Mouse (Mus musculus): ENCODE measurements around the gene Inpp5a.
"Not testable (repeated sequence)": the region's sequence is repeated elsewhere in the genome, so short reads cannot be mapped to it uniquely, and the experiment has no call there.

The Inpp5a gene

DNA sequence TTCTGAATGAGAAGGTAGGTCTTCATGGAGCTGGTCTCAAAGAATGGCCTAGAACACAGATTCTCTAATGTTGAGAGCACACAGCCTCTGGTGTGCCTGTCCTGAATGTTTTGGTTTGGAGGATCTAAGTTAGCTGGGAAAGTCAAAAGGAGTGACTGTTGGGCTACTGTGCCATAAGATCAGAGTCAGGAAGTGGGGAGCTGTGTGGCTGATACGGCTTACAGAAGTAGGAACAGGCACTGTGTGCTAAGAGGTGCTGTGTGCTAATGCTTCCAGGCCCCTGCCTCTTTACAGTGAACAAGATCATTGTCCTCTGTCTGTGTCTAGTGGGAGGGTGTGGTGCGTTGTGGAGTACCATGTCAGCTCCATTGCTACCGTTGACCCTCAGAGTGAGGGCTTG is 12.0 kb downstream of the Inpp5a start:
- no peak for DNase-seq

DNA sequence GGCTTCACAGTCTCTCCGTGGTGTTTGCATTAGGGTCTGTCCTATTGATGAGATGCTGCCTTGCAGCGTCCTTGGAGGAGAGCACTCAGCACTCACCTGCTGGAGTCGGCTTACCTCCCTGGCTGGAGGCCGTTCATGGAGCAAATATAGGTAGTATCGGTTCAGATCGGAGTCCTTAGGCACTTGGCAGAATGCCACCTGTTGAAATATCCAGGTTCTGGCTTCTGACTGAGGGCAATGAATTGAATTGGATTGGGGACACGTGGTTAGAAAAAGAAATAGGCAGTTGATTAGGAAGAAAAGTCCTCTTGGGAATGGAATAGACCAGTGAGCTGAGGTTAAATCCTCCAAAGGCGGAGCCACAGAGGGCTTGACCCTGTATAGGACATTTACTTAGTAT is 12.9 kb downstream of the Inpp5a start:
- DNase-seq, result no peak

DNA sequence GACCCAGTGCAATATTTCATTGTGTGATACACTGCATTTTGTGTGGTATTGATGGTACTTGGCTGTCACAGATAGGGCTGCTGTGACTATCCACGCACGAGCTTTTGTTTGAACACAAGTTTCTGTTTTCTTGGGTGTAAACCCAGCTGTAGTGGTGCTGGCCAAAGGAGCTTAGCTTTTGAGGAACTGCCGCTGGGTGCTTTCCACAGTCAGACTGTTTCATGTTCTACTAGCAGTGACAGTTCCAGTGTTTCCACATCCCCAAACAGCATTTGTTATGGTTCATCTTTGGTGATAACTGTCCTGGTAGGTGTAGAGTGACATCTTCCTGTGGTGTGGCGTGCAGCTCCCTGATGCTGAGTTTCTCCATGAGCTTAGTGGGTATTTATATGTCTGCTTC is 13.8 kb downstream of the Inpp5a start:
- DNase-seq, result no peak

DNA sequence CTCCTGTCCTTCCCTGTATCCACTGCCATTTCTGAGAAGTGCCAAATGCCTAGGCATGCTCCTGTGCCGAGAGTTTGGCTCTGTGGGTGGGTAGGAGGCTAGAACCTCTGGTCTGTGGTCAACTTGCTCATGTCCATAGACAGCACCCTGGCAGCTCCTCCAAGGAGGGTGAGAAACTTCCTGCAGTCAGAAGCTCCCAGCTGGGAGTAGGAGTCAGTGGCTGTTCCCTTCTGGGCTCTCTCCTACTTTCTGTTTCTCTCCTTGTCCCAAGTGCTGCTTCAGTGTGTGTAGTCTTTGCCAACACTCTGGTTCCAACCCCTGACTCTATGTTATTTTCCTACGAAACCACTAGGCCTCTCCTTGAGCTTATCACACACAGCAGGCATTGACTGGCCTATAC is 17.7 kb downstream of the Inpp5a start:
- no peak for DNase-seq

DNA sequence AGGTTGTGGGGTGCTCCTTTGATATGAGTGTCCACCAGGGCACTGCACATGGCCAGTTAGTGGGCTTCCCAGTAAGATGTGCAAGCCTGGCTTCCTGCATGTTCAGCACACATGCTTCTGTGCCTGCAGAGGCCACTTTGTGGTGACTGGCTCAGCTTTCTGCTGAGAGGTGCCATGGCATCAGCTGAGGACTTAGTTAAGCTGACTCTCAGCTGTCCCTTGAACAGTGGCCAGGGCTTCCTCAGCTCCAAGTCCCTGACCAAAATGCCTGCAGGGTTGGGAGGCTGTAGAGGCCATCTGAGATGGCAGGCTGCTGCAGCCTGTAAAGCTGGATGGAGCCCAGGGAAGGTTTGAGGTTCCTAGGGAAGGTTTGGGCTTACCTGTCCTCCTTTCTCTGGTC is 19.1 kb downstream of the Inpp5a start:
- DNase-seq, result no peak

DNA sequence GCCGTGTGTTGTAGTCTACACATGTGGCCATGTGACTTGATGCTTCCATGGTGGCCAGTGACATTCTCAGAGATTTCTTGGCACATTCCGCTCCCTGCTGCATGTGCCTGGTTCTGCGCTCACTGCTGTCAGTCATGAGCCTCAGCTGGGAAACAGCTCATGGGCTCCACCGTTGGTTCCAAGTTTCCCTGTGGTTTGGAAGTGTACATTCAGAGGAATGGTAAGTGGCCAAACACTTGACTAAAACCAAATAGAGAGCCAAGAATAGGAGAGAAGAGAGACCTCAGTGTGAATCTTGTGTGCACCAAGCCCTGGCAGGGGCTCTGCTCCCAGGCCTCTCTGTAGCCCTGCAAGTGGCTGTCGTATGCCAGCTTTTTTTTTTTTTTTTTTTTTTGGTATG is 21.0 kb downstream of the Inpp5a start:
- DNase-seq, result no peak

DNA sequence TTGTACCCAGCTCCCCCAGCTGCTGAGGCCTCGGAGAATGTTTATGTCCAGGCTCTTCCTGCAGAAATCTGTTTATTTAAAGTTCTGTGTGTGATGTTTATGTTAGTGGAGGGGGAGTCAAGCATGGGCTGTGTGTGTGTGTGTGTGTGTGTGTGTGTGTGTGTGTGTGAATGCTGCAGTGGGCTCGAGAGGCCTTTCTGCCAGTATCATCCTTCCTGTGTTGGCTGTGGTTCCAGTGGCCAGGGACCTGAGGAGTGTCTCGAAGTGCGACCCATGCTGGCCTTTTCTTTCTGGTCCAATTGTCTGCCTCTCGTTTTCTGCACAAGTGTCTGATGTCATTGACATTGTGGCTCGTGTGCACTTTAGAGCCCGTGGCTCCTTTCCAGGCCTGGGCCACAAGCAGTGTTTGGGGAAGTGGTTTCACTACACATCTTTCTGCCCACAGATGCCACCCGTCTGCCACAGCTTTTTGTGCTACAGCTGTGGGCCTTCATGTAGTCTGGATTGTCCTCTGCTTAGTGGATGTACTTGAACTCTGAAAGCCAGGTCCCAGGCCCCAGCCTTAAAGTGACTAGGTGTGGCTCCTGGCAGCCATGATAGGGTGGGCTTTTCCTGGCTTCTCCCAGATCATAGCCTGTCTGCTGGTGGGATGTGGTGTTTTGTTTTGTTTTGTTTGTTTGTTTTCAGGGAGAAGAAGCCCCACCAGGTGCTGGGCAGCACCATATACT is 23.5 kb downstream of the Inpp5a start:
- DNase-seq, result no peak

DNA sequence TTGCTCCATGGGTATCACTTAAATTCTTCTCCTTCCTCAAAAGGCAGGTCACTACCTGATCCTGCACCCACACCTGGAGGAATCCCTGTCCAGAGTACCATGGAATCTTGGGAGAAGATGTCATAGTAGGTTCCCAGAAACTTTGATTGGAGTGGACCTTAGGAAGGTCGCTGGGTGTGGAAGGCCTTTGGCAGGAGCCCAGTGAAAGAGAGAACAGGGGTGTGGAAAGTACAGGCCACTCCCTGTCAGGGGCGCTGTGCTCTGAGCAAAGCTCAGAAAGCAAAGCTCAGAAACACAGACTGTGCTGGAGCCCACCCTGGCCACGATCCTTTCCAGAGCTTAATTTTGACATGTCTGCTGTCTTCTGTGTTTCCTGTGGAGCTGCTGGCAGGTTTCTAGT is 24.5 kb downstream of the Inpp5a start:
- DNase-seq, result no peak

DNA sequence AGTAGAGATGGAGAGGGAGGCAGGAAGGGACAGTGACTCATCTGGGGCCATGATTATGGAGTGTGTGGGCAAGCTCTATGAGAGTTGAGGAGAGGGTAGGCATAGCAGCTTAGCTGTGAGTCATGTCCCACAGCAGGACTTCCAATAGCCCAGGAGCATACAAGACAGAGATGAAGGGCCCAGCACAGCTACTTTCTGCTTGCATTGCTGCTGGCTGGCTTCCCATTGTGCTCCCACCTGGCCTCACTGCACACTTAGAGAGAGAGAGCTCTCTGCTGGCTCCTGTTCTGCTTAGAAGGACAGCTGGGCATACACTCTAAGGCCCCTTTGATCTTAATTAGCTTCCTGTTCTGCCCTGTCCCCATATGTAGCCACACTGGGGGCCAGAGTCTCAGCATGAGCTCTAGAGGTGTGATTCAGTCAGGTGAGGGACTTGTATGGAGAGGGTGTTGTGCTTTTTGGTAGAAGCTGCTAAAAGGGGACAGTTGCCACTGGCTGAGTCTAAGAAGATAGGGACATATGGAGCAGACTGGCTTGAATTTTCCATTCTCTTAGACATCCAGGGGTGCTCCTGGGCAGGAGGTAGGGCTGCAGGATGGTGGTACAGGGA is 26.8 kb downstream of the Inpp5a start:
- no peak for DNase-seq

DNA sequence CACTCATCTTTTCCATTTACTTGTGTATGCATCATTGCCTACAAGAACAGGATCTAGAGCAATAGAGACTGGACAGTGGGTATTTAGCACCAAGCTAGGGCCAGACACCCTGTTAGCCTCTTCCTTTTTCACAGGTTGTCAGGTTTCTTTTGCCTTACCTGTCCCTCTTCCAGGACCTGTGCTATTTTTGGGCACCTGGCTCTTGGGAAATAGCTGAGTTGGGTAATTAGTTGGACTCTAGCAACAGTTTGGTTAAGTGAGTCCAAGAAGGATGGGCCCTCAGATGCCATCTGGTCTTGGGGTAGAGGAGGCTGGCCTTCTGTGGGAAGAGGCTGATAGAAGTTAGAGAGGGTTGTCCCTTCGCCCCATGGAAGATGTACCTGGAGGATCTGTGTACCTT is 29.5 kb downstream of the Inpp5a start:
- no peak for DNase-seq

DNA sequence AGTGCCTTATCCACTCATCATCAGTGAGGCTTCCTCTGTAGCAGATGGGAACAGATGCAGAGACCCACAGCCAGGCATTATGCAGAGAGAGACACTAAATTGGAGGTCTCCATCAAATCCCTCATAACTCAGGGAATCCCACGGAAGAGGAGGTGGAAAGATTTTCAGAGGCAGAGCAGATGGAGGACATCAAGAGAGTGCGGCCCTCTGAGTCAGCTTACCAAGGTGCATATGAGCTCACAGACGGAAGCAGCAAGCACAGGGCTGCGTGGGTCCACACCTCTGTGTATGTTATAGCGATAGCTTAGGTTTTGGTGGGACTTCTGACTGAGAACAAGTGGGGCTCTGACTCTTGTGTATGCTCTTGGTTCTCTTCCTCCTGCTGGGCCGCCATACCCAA is 33.9 kb downstream of the Inpp5a start:
- no peak for DNase-seq

DNA sequence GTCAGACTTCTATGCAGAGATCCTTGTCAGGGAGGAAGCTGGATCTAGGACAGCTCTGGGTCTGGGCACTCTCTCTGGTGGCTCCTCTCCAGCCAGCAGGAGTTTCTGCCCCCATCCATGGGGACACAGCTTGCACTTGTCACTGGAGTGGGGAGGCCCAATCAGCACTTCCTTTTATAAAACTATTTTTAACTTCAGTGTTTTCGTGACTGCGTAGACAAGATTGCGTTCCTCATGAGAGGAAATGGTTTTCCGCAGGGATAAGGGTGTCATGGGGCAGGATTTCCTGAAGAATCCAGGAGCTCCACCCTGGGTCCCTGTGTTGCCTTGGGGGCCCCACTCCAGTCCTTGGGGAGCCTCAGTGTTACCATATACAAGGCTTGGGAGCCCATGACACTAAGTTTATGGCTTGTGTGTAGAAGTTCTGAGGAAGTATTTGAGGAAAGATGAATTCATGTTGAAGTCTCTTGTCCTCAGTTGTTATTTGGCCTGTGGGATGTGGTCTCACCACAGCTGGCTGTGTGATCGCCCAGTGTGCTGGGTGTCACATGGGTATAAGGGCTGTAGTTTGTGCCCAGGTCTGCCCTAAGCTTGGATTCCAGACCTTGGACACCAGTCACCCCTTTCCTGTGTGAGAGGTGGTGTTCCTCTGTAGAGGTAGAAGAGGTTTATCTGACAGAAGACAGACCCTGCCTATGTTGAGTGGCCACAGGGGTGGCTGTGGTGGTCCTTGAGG is 45.4 kb downstream of the Inpp5a start:
- no peak for DNase-seq

DNA sequence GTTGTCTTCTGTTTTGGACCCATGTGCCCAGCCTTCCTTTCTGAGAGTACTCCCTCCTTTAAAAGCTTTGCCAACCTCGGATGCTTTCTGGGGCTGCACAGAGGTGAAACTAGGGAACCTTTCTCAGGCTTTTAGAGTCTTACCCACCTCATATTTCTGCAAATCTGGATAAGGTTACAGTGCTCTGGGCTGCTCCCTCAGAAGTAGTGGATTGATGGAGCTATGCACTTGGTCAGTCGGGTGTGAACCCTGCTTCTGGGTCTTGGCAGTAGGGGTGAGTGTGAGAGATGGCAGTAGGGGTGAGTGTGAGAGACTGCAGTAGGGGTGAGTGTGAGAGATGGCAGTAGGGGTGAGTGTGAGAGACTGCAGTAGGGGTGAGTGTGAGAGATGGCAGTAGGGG is 46.0 kb downstream of the Inpp5a start:
- not testable (repeated sequence) for DNase-seq

DNA sequence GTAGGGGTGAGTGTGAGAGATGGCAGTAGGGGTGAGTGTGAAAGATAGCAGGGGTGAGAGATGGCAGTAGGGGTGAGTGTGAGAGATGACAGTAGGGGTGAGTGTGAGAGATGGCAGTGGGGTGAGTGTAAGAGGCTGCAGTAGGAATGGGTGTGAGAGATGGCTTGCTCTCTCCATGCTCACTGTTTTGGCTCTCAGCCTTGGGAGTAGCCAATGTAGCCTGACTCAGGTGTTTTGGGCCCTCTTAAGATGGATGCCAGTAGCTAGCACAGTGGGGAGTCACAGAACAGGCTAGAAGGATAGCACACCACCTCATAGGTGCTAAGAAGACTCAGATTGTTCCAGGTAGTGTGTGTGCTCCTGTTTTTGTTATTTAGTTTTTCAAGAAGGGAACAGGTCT is 46.8 kb downstream of the Inpp5a start:
- DNase-seq, result no peak

DNA sequence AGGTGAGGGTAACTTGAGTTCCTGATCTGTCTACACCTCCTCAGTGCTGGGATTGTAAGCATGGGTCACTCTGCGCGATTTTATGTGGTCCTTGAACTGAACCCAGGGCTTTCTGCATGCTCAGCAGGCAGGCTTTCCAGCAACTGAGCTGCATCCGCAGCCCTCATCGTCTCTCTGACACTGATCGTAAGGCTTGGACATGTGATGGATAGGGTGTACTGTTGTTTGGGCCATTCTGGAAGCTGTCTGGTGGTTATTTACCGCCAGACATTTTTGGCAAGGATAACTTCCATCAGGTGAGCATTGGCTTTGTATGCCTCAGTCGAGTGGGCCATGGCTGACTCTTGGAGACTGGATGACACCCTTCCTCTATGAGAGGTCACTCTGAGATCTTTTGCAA is 48.0 kb downstream of the Inpp5a start:
- no peak for DNase-seq

DNA sequence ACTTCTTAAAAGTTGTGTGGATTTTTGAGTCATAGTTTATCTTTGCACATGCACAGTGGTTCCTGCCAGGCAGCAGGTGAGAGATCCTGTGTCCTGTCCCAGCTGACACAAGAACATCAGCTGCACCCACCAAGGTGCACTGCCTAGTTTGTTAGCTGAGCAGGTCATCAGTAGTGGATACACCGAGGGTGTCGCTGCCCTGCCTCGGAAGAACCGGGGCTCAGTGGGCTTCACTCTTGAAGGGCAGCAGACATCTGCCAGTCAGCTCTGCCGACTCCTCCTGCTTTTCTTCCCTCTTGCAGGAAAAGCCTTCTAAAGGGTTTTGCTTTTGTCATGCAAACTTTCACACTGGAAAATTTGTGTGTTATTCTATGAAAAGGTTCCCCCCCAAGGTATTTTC is 48.6 kb downstream of the Inpp5a start:
- no peak for DNase-seq

DNA sequence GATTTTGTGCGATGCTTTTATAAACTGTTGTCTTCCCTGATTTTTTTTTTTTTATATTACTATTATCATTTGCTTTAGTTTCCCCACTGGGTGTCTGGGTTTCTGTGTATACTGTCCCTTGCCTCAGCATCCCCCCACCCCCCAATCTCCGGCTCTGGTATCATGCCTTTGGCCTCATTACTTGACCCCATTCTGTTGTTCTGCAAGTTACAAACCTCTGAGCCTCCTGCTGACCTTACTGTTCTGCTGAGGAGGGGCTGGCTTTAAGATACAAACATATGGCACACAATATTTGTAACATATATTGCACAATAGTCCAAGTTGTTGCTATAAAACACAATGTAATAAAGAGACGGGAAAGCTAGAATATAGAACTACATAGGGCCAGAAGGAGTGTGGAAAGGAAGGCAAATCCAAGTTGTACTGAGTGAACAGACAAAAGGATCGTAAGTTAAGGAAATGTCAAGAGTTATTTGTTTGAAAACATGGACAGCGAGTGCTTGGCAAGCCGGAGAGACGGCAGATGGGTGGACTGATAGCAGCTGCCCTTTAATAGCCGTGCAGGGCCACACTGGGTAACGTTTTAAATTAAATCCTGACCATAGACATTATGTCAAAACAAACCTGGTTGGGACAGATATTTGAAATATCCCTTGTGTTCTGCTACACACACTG is 49.2 kb downstream of the Inpp5a start:
- no peak for DNase-seq

DNA sequence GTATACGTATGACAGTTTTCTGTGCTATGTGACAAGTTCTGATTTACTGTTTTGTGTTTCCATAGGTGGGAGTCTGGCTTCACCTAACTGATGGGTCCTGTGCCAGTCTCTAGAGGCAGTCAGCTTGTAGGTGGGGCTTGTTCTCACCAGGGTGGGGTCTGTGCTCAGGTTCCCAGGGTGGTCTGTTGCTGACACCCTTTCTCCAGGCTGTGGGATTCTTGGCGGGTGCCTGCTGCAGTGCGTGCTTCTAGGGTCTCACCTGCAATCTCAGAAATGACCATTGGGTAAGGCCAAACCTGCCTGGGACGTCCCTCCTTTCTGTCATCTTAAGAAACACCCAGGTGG is 49.7 kb downstream of the Inpp5a start:
- DNase-seq, result no peak

DNA sequence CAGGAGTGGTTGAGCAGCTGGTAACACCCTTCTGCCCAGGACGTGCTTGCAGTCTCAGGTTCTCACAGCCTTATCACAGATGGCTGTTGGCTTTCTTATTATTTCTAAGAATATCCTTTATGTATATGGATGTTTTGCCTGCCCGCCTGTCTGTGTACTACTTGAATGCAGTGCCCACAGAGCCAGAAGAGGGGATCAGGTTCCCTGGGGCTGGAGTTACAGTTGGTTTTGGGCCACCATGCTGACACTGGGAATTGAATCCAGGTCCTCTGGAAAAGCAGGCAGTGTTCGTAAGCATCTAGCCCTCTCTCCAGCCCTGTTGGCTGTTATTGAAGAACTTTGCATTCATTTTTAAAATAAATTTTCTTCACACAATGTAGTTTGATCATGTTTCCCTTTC is 50.1 kb downstream of the Inpp5a start:
- no peak for DNase-seq

DNA sequence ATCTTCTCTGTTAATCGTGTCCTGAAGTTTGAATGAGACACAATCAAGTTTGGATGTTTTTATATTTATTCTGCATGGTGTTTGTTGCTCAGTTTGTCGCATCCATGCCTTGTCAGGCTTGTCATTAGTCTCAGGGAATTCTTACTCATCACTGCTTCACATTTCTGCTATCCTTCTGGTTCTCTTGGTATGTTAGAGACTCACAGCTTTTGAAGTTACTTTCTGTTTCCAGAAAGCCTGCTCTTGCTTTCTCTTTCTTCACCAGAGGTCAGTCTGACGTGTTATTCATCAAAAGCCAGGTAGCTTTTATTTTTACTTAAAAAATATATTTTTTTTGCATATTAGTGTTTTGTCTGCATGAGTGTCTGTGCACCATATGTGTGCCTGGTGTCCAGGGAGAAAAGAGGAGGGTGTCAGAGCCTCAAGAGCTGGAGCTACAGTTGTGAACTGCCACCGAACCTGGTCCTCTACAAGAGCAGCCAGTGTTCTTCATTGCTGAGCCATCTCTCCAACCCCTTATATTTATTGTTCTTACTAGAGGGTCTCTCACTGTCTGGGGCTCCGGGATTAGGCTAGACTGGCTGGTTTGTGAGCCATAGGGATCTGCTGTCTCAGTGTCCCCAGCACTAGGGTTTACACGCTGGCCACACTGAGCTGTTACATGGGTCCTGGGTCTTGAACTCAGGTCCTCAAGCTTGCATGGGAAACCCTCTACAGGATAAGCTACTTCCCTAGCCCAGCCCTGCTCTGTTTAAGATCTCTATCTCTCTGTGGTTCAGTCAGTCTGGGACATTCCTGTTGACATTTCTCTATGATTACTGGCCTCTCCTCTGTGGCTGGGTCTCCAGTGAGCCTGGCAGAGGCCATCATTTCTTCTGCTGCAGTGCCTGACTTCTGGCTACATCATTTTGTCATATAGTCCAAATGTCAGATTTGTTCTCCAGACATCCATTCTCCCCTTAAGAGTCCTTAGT is 51.3 kb downstream of the Inpp5a start:
- DNase-seq, result no peak

DNA sequence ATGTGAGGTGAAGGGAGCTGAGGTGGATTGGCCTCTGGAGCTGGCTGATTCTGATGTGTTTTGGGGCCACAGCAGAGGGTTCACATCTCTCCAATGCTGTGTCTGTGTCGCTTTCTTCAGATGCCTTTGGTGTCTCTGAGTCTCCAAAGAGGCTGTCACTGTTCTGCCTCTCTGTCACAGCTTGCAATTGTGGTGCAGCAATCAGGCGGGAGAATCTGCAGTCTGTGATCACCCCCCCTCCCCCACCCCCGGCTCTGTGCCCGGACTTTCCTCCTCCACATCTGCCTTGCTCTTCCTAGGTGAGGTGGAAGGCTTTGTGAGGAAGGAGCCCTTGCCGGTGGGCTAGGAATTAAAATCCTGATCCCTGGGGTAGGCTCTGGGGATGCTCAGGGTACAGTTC is 52.1 kb downstream of the Inpp5a start:
- no peak for DNase-seq

DNA sequence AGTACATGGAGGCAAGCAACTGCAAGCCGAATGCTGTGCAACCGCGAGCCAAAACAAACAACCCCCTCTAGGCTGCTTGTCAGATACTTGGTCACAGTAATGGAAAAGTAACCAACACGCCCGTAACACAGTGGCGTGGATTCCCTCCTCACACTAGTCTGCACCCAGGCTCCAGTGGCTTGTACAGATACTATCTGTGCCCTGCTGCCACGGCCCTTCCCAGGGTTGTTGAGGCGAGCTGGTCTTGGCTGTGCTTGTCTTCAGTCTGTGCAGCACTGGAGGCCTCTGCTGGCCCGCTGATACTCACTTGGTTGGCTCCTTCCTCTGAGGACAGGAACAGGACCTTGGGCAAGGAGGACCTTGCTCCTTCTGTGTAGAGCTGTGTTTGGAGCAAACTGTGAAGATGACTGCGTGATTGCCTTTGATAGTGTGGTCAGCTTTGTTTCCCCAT is 52.9 kb downstream of the Inpp5a start:
- no peak for DNase-seq

DNA sequence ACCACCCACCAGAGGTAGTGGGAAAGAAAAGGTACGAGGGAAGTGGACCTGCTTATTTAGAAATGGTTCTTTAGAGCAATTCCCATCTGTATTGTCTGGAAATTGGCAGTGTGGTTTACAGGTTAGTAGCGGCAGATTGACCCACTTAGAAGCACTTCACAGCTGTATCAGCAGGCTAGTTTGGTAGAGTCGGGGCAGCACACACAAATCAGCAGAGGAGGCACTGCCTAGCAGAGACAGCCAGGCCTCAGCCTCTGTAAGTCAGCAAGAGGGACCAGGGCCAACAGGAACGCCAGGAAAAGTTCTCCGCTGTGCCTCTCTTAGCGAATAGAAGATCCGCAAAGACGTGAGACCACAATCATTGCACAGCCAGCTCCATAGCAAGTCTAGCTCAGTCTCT is 56.7 kb downstream of the Inpp5a start:
- DNase-seq, result no peak

All from right cerebral cortex, postnatal 14 days (tissue).